Mouse (Mus musculus): ENCODE data around the gene Capn11. TPM values are rescaled to one million over a fixed set of nuclear protein-coding genes. Genes with fewer than 3 reads are reported as not detected.

Gene Capn11
- total and polyA plus RNA-seq, 2 experiments = 0.02 TPM; not detected in 1

DNA sequence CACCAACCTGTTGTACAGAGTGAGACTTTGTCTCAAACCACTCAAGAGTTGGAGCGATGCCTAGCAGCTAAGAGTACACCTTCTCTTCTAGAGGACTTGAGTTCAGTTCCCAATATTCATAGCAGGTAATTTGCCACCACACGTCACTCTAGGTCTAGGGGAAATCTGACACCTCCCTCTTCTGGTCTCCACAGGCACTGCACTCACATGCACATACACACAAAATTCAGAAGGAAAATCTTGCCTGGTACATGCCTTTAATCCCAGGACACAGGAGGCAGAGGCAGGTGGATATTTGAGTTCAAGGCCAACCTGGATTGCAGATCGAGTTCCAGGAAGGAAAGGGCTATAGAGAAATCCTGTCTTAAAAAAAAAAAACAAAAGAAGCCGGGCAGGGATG is 14.9 kb downstream of the Capn11 start:
- Histone ChIP-seq H3K4me1 (ENCODE audit: control insufficient read depth, insufficient read depth, low read length) (peaks cover 4% of the 10 kb centered on the region; the same call in 1 of the 2 replicates), H3K4me3 (ENCODE audit: insufficient read depth, low read depth, low read length) (no peak overlapping the region), H3K27me3 (ENCODE audit: control insufficient read depth, insufficient read depth, low read length) (no peaks in the 10 kb centered on the region), H3K79me2 (ENCODE audit: control insufficient read depth, insufficient read depth, low read length) (no peaks in the 10 kb centered on the region), H3K27ac (replicated peaks; ENCODE audit: insufficient read depth, low read depth, low read length) (no peak overlapping the region), H3K36me3 (ENCODE audit: control insufficient read depth, insufficient read depth, low read length) (no peaks in the 10 kb centered on the region), H3K9ac (ENCODE audit: low read depth, low read length) (no peak overlapping the region)
- no peak for DNase-seq (ENCODE audit: extremely low read depth, low read depth, low spot score)
- WGBS = 93% methylated on average over 4 of the region's 4 CpGs
- TF ChIP-seq CTCF (IDR thresholded peaks at IDR 0.05; ENCODE audit: low read depth, low read length) (no peak), POLR2A (IDR thresholded peaks at IDR 0.05; ENCODE audit: extremely low read depth, insufficient read depth, low read length) (no peak)

DNA sequence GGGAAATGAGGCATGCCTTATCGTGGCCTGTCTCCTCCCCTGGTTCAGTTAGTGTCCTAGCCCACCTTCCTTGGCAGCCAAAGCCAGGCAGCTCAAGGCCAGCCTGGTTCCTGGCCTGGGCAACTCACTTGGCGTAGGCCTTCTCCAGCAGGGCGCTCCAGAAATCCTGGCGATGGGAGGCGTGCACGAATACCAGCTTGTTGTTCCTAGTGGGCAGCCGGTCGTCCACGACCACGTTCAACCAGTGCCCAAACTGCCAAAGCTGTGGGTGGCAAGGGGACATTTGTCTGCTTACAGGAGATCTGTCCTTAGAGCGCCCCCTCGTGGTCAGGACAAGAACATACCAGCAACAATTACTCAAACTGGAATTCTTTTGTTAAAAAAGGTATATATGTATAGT is 16.4 kb downstream of the Capn11 start:
- Histone ChIP-seq H3K9ac (ENCODE audit: low read depth, low read length) (0 out of 2 replicates have a peak overlapping the region, but pooled peaks have one; percentile 2), H3K27ac (replicated peaks; ENCODE audit: insufficient read depth, low read depth, low read length) (no peak overlapping the region), H3K4me3 (ENCODE audit: insufficient read depth, low read depth, low read length) (no peak overlapping the region), H3K79me2 (ENCODE audit: control insufficient read depth, insufficient read depth, low read length) (no peaks in the 10 kb centered on the region), H3K27me3 (ENCODE audit: control insufficient read depth, insufficient read depth, low read length) (no peaks in the 10 kb centered on the region), H3K36me3 (ENCODE audit: control insufficient read depth, insufficient read depth, low read length) (no peaks in the 10 kb centered on the region), H3K4me1 (ENCODE audit: control insufficient read depth, insufficient read depth, low read length) (peaks cover 4% of the 10 kb centered on the region; the same call in 1 of the 2 replicates)
- WGBS = 28% methylated on average over 12 of the region's 12 CpGs
- DNase-seq (ENCODE audit: extremely low read depth, low read depth, low spot score) = peak; percentile 45
- TF ChIP-seq POLR2A (IDR thresholded peaks at IDR 0.05; ENCODE audit: extremely low read depth, insufficient read depth, low read length) = no peak
- peak; percentile 69 for TF ChIP-seq CTCF (IDR thresholded peaks at IDR 0.05; ENCODE audit: low read depth, low read length)

DNA sequence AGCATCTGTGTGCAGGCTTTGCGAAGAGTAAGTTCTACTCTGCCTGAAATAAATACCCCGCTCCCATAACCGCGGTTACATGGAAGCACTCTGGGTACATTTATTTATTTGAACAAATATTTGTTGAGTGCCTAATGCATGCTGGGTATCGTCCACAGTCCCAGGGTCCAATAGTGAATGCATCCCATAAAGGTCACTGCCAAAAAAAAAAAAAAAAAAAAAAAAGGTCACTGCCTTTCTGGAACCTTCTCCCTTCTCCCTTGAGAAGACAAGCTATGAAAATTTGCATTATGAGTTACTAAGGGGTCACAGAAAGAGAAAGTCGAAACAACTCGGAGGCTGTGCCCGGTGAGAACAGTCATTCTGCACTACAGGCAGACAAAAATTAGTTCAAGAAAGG is 17.1 kb downstream of the Capn11 start:
- Histone ChIP-seq H3K4me3 (ENCODE audit: insufficient read depth, low read depth, low read length) (no peak overlapping the region), H3K79me2 (ENCODE audit: control insufficient read depth, insufficient read depth, low read length) (no peaks in the 10 kb centered on the region), H3K4me1 (ENCODE audit: control insufficient read depth, insufficient read depth, low read length) (peaks cover 4% of the 10 kb centered on the region; the same call in 1 of the 2 replicates), H3K36me3 (ENCODE audit: control insufficient read depth, insufficient read depth, low read length) (no peaks in the 10 kb centered on the region), H3K27me3 (ENCODE audit: control insufficient read depth, insufficient read depth, low read length) (no peaks in the 10 kb centered on the region), H3K27ac (replicated peaks; ENCODE audit: insufficient read depth, low read depth, low read length) (no peak overlapping the region), H3K9ac (ENCODE audit: low read depth, low read length) (no peak overlapping the region)
- DNase-seq (ENCODE audit: extremely low read depth, low read depth, low spot score) = peak; percentile 60
- TF ChIP-seq POLR2A (IDR thresholded peaks at IDR 0.05; ENCODE audit: extremely low read depth, insufficient read depth, low read length) (no peak), CTCF (IDR thresholded peaks at IDR 0.05; ENCODE audit: low read depth, low read length) (no peak)
- WGBS = 60% methylated on average over 8 of the region's 8 CpGs

DNA sequence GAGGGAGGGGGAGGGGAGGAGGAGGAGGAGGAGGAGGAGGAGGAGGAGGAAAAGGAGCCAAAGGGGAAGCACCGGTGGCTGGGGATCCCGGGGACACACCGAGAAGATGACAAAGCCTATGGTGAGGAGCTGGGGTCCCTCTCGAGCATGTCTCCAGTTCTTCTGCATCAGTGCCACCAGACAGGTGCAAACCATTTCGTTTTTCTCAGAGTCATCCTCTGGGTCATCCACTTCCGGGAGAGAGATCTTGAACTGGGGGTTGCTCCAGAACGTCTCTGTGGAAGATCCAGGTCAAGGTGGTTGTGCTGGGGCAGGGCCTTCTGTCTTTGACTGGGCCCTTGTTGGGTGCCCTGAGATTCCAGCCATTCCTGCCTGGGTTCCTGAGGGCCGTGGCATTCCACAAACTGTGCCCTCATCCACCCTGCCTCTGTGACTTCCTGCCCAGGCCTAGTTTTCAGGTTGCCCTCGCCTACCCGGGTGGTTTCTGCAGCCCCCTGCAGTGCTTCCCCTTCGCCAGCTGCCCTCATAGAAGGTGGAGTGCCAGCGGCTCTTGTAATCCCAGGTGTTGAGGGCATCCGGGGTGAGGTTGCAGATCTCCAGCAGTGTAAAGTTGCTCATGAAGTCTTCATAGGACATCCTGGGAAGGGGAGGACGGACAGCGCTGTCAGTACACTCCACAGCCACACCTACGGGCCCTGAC is 20.4 kb downstream of the Capn11 start:
- no peak overlapping the region for H3K9ac ChIP-seq (ENCODE audit: low read depth, low read length)
- no peak overlapping the region for H3K27ac ChIP-seq (replicated peaks; ENCODE audit: insufficient read depth, low read depth, low read length)
- no peaks in the 10 kb centered on the region for H3K36me3 ChIP-seq (ENCODE audit: control insufficient read depth, insufficient read depth, low read length)
- no peaks in the 10 kb centered on the region for H3K79me2 ChIP-seq (ENCODE audit: control insufficient read depth, insufficient read depth, low read length)
- no peaks in the 10 kb centered on the region for H3K27me3 ChIP-seq (ENCODE audit: control insufficient read depth, insufficient read depth, low read length)
- no peak for DNase-seq (ENCODE audit: extremely low read depth, low read depth, low spot score)
- WGBS = 84% methylated on average over 16 of the region's 16 CpGs
- TF ChIP-seq CTCF (IDR thresholded peaks at IDR 0.05; ENCODE audit: low read depth, low read length) = no peak
- peaks cover 4% of the 10 kb centered on the region; the same call in 1 of the 2 replicates for H3K4me1 ChIP-seq (ENCODE audit: control insufficient read depth, insufficient read depth, low read length)
- H3K4me3 ChIP-seq (ENCODE audit: insufficient read depth, low read depth, low read length) = no peak overlapping the region

DNA sequence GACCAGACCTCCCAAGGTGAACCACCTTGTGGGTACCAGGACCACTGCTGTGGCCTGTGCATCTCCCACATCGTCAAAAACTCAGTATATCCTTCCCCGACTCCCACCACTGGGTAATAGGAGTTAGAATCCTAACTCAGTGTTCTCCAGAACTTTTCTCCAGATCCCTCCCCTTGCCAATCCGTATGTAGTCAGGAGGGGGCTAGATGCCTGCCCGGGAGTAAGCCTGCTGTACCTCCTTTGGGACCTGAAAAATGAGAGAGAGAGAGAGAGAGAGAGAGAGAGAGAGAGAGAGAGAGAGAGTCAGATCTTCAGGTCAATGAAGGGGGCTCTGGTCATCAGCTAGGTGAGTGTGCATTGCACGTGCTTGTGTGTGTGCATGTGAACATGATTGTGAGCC is 25.1 kb downstream of the Capn11 start:
- no peak overlapping the region for H3K4me3 ChIP-seq (ENCODE audit: insufficient read depth, low read depth, low read length)
- H3K4me1 ChIP-seq (ENCODE audit: control insufficient read depth, insufficient read depth, low read length) = peaks cover 2% of the 10 kb centered on the region; the same call in 1 of the 2 replicates
- 88% methylated on average over 5 of the region's 5 CpGs for WGBS
- no peaks in the 10 kb centered on the region for H3K79me2 ChIP-seq (ENCODE audit: control insufficient read depth, insufficient read depth, low read length)
- H3K27ac ChIP-seq (replicated peaks; ENCODE audit: insufficient read depth, low read depth, low read length) = no peak overlapping the region
- no peak for TF ChIP-seq POLR2A (IDR thresholded peaks at IDR 0.05; ENCODE audit: extremely low read depth, insufficient read depth, low read length)
- no peak for TF ChIP-seq CTCF (IDR thresholded peaks at IDR 0.05; ENCODE audit: low read depth, low read length)
- no peak overlapping the region for H3K9ac ChIP-seq (ENCODE audit: low read depth, low read length)
- no peaks in the 10 kb centered on the region for H3K36me3 ChIP-seq (ENCODE audit: control insufficient read depth, insufficient read depth, low read length)
- no peak for DNase-seq (ENCODE audit: extremely low read depth, low read depth, low spot score)
- H3K27me3 ChIP-seq (ENCODE audit: control insufficient read depth, insufficient read depth, low read length) = no peaks in the 10 kb centered on the region

DNA sequence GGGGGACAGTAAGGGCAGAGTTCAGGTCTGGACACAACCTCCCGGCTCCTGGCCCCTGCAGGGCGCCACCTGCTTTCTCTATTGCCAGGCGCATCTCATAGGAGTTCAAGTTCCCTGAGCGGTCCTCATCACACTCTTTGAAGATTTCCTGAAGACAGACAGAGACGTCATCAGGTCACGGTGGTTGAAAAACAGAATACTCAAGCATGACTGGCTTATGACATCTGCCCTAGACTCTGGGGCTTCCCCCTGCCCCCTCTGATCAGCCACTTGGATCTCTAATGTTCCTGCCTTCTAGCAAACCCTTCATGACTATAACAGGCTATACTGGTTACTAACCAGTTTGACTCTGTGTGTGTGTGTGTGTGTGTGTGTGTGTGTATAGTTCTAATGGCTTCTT is 27.2 kb downstream of the Capn11 start:
- Histone ChIP-seq H3K27me3 (ENCODE audit: control insufficient read depth, insufficient read depth, low read length) (no peaks in the 10 kb centered on the region), H3K79me2 (ENCODE audit: control insufficient read depth, insufficient read depth, low read length) (no peaks in the 10 kb centered on the region), H3K4me1 (ENCODE audit: control insufficient read depth, insufficient read depth, low read length) (peaks cover 7% of the 10 kb centered on the region), H3K9ac (ENCODE audit: low read depth, low read length) (no peak overlapping the region), H3K36me3 (ENCODE audit: control insufficient read depth, insufficient read depth, low read length) (no peaks in the 10 kb centered on the region), H3K4me3 (ENCODE audit: insufficient read depth, low read depth, low read length) (no peak overlapping the region), H3K27ac (replicated peaks; ENCODE audit: insufficient read depth, low read depth, low read length) (no peak overlapping the region)
- no peak for DNase-seq (ENCODE audit: extremely low read depth, low read depth, low spot score)
- TF ChIP-seq CTCF (IDR thresholded peaks at IDR 0.05; ENCODE audit: low read depth, low read length) (no peak), POLR2A (IDR thresholded peaks at IDR 0.05; ENCODE audit: extremely low read depth, insufficient read depth, low read length) (no peak)
- 81% methylated on average over 6 of the region's 6 CpGs for WGBS
